Mouse (Mus musculus) small intestine, adult 2 months (tissue): ENCODE data around the gene Tead4.

ENCODE experiments used
- CTCF ChIP-seq: fragments of 200-500 bp; IDR thresholded peaks from 2 replicates; pipeline ENCODE4 v1.5.1; 2012; ENCODE audit warnings: low read depth, mild to moderate bottlenecking, control low read depth, inconsistent platforms, low read length, moderate library complexity, mixed read lengths; ENCODE audit not compliant: insufficient replicate concordance, insufficient read length; ENCODE audit errors: extremely low read depth
- POLR2A ChIP-seq: fragments of 200-500 bp; IDR thresholded peaks from 2 replicates; pipeline ENCODE4 v1.6.1; 2012; ENCODE audit warnings: low read depth, mild to moderate bottlenecking, control low read depth, inconsistent platforms, low read length, moderate library complexity

DNA sequence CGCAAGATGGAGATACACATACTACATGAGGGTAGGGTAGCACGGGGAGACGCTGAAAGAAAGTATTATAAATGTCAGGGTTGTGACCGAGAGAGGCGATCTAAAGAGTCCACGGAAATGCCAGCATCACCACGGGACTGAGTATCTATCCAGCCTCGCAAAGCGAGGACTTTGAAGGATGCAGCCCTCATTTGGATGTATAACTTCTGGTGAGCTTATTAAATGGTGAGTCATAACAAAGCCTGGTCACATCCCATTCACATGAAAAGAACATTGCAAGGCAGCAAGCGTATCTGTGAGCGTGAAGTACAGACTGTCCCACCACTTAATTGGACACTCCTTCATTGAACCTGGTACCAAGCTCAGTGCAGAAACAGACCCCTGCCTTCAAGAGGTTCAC lies 835 bp upstream of the Tead4 start:
- TF ChIP-seq CTCF, result no peak
- no peak for TF ChIP-seq POLR2A
